Mouse (Mus musculus): ENCODE data around the gene Parva.

DNA sequence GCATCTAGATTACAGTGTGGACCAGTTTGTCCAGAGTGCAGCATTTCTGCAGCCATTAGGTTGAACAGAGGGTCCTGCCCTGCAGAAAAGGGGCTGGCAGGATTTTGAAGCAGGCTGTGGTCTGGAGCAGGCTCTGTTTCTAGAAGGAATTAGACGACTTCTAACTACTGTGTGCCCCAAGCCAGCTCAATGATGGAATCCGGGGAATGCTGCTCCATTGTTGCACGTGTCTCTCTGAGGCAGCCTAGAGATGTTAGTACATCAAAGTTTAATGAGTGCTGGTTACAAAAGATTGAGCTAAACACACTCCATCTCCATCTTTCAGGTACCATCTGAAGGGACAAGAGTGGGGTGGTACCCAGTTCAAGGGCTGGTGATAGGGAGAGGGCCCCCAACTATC, 85.0 kb downstream of the Parva start:
- no peak for TF ChIP-seq POLR2A (IDR thresholded peaks at IDR 0.05; ENCODE audit: low read depth, low read length)
- no peak for TF ChIP-seq CTCF (conservative IDR thresholded peaks at IDR 0.05; ENCODE audit: insufficient read depth, insufficient read length, low read depth, low read length)
